Mouse (Mus musculus) limb, embryonic 12.5 days (tissue): Measurements from ENCODE around the gene Ms4a6b. TPM values are rescaled to one million over a fixed set of nuclear protein-coding genes. Genes with fewer than 3 reads are reported as not detected.
"Not testable (repeated sequence)": the region's sequence is repeated elsewhere in the genome, so short reads cannot be mapped to it uniquely, and the experiment has no call there.

Experiments used
- ATAC-seq: fragments of 200-750 bp; cut with Nextera tagmentation; 2 replicates; pipeline ENCODE4 v1.8.0; 2017; ENCODE audit warnings: low read depth, moderate TSS enrichment; ENCODE audit not compliant: insufficient number of reproducible peaks, insufficient read depth, low FRiP score, low TSS enrichment
- H3K27ac ChIP-seq: fragments of 300-500 bp; sonication (generic); 2 replicates; pipeline ENCODE4 v1.5.1; 2016; ENCODE audit warnings: mild to moderate bottlenecking, moderate library complexity
- H3K27me3 ChIP-seq: fragments of 300-500 bp; sonication (generic); 2 replicates; pipeline ENCODE4 v1.6.1; 2016; ENCODE audit warnings: mild to moderate bottlenecking, moderate library complexity
- H3K36me3 ChIP-seq: fragments of 300-500 bp; sonication (generic); 2 replicates; pipeline ENCODE4 v1.6.1; 2016; ENCODE audit warnings: mild to moderate bottlenecking, moderate library complexity
- H3K4me1 ChIP-seq: fragments of 300-500 bp; sonication (generic); replicated peaks from 2 replicates; pipeline ENCODE4 v1.6.1; 2016
- H3K4me2 ChIP-seq: fragments of 300-500 bp; sonication (generic); 2 replicates; pipeline ENCODE4 v1.6.1; 2016; ENCODE audit warnings: mild to moderate bottlenecking, moderate library complexity
- H3K4me3 ChIP-seq: fragments of 300-500 bp; sonication (generic); replicated peaks from 2 replicates; pipeline ENCODE4 v1.5.1; 2016; ENCODE audit warnings: mild to moderate bottlenecking
- H3K9ac ChIP-seq: fragments of 300-500 bp; sonication (generic); replicated peaks from 2 replicates; pipeline ENCODE4 v1.6.1; 2016; ENCODE audit warnings: mild to moderate bottlenecking, moderate library complexity
- H3K9me3 ChIP-seq: fragments of 300-500 bp; sonication (generic); 2 replicates; pipeline ENCODE4 v1.6.1; 2016; ENCODE audit warnings: mild to moderate bottlenecking, moderate library complexity
- WGBS: fragments of 180-500 bp; shearing (Covaris S2); methylation state at CpG from one replicate; pipeline ENCODE4 v1.1.7; 2016; 5-methylcytosine and 5-hydroxymethylcytosine counted together
- polyA plus RNA-seq: library from polyadenylated mRNA; unstranded; fragments of >200 nt; fragmentation: Nextera tagmentation; extraction: Ambion mirVana; gene quantifications from 2 replicates; pipeline ENCODE4 v1.2.1, GENCODE M21; 2016

The Ms4a6b gene
- polyA plus RNA-seq, 1 experiment from 2014 or later, result 2.9 TPM

DNA sequence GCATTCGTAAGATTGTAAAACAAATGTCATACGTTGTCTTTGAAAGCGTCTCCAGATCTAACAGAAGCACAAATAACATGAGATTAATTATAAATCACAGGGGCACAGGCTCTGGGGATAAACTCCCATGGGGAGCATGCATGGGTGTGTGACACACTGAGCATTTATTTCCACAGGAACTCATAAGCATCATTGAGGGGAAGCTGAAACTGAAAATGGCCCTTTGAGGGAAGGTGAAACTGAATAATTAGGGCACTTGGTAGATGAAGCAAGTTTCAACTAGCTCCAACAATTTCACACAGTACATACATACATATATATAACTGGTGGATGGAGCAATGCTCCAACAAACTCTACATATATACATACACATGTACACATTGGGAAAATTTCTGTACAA, 21.8 kb upstream of the Ms4a6b start:
- no peak for ATAC-seq
- H3K4me2 ChIP-seq, result no peak overlapping the region
- no peak overlapping the region for H3K9ac ChIP-seq
- no peaks in the 10 kb centered on the region for H3K36me3 ChIP-seq
- no peak overlapping the region for H3K27ac ChIP-seq
- 86% methylated on average over 3 of the region's 3 CpGs for WGBS
- H3K9me3 ChIP-seq, result no peaks in the 10 kb centered on the region
- no peaks in the 10 kb centered on the region for H3K27me3 ChIP-seq
- H3K4me1 ChIP-seq, result no peaks in the 10 kb centered on the region
- H3K4me3 ChIP-seq, result no peak overlapping the region

DNA sequence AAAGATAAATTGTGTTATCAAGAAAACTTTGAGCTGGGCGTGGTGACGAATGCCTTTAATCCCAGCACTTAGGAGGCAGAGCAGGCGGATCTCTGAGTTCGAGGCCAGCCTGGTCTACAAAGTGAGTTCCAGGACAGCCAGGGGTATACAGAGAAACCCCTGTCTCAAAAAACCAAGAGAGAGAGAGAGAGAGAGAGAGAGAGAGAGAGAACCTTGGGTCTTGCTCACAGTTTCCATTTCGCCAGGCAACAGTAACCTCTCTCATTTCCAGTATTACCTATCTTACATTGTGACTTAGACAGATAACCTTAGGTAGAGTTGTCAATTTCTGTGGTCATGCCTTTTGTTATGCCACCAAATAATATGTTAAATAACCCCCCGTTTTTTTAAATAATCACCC, 20.0 kb upstream of the Ms4a6b start:
- Histone ChIP-seq H3K36me3 (no peaks in the 10 kb centered on the region), H3K4me2 (no peak overlapping the region), H3K27me3 (no peaks in the 10 kb centered on the region), H3K9ac (no peak overlapping the region), H3K4me1 (no peaks in the 10 kb centered on the region), H3K27ac (no peak overlapping the region), H3K9me3 (no peaks in the 10 kb centered on the region), H3K4me3 (no peak overlapping the region)
- WGBS, result 82% methylated on average over 6 of the region's 6 CpGs
- ATAC-seq, result no peak

DNA sequence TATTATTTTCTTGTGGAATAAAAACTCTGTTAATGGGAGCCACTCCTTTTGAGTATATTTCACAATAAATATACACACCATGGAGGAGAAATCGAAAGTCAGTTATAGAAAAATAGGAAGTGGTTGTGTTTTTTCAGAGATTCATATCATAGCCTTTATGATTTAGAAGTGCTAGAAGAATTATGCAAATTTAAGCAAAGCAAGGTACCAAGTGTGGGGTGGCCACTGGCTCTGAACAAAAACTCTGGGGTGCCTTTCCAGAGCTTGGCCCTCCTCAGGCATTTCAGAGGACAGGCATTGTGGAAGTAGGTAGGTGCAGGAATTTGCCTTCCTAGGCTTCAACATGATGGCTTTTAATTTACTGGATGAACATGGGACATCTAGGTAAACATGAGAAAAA, 19.0 kb upstream of the Ms4a6b start:
- H3K4me1 ChIP-seq, H3K27ac ChIP-seq, H3K4me2 ChIP-seq, H3K27me3 ChIP-seq, H3K4me3 ChIP-seq, ATAC-seq, H3K9me3 ChIP-seq, H3K9ac ChIP-seq, H3K36me3 ChIP-seq: not testable (repeated sequence)
- WGBS, result 81% methylated on average over 1 of the region's 1 CpGs

DNA sequence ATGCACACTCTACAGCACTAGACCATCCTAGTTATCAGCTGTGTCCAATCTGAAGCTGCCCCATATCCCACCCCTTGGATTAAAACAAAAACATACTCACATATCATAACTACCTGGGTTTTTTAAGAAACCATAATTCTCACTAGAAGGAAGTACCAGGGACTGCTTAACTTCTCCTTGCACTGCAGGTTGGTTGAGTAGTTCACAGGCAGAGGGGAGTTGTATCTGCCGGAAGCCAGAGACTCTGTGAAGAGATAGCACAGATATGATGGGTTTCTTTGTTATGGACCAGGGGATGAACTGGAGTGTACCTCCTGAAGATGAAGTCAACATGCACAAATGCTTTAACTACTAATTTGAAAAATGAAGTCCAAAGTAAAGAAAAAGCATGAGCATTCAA, 15.5 kb upstream of the Ms4a6b start:
- no peak overlapping the region for H3K27ac ChIP-seq
- H3K9ac ChIP-seq, result no peak overlapping the region
- H3K4me2 ChIP-seq, result no peak overlapping the region
- H3K4me1 ChIP-seq, result no peaks in the 10 kb centered on the region
- no peak overlapping the region for H3K4me3 ChIP-seq
- no peaks in the 10 kb centered on the region for H3K27me3 ChIP-seq
- no peaks in the 10 kb centered on the region for H3K36me3 ChIP-seq
- 85% methylated on average over 1 of the region's 1 CpGs for WGBS
- no peaks in the 10 kb centered on the region for H3K9me3 ChIP-seq
- ATAC-seq, result no peak

DNA sequence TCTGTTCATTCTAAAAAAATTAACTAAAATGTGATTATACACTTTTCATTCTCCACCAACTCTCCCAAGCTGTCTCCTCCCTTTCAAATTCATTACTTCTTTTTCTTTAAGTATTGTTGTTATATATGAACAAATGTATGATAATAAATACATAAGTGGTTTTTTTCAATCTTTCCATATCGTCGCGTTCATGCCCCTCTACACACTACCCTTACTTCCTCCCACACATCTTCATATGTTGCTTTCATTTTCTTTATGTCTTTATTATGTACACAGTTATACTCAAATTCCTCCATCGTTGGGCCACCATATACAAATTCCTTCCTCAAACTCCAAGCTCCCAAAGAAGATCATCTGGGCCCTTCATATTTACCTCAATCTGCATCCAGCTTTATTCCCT, 15.0 kb upstream of the Ms4a6b start:
- Histone ChIP-seq H3K27me3 (no peaks in the 10 kb centered on the region), H3K9me3 (no peaks in the 10 kb centered on the region), H3K27ac (no peak overlapping the region), H3K4me3 (no peak overlapping the region), H3K36me3 (no peaks in the 10 kb centered on the region), H3K4me1 (no peaks in the 10 kb centered on the region), H3K4me2 (no peak overlapping the region), H3K9ac (no peak overlapping the region)
- 89% methylated on average over 4 of the region's 4 CpGs for WGBS
- no peak for ATAC-seq

- Histone ChIP-seq H3K4me3 (no peak overlapping the region), H3K27ac (no peak overlapping the region), H3K9ac (no peak overlapping the region), H3K9me3 (no peaks in the 10 kb centered on the region), H3K4me2 (no peak overlapping the region), H3K4me1 (no peaks in the 10 kb centered on the region), H3K36me3 (no peaks in the 10 kb centered on the region), H3K27me3 (no peaks in the 10 kb centered on the region)
- no peak for ATAC-seq
- WGBS, result 71% methylated on average over 1 of the region's 1 CpGs
These were observed 11.5 kb upstream of the Ms4a6b start for GRCm38 (mm10) chr19:11504857-11505256.

DNA sequence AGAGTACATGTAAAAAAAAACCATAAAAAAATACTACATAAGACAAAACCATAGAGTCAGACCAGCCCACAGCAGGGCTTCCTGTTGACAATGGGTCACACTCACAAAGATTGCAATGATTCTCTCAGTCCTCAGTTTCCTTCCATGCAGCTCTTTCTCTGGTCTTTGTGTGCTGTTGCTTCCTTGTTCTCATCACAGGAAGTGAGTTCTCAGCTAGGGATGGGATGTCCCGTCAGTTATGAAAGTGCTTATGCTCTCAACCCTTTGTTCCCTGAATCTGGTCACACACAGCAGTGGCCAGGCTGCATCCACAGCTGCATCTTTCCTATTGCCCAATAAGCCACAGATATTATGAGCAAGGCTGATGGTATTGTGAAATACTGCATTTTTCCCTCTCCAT, 2.9 kb upstream of the Ms4a6b start:
- no peak overlapping the region for H3K4me2 ChIP-seq
- no peak overlapping the region for H3K9ac ChIP-seq
- no peak for ATAC-seq
- H3K27me3 ChIP-seq, result no peaks in the 10 kb centered on the region
- no peak overlapping the region for H3K27ac ChIP-seq
- 69% methylated on average over 1 of the region's 1 CpGs for WGBS
- H3K36me3 ChIP-seq, result no peaks in the 10 kb centered on the region
- no peaks in the 10 kb centered on the region for H3K4me1 ChIP-seq
- no peak overlapping the region for H3K4me3 ChIP-seq
- H3K9me3 ChIP-seq, result no peaks in the 10 kb centered on the region

- Histone ChIP-seq H3K4me3 (no peak overlapping the region), H3K9me3 (no peaks in the 10 kb centered on the region), H3K4me1 (no peaks in the 10 kb centered on the region), H3K9ac (no peak overlapping the region), H3K4me2 (no peak overlapping the region), H3K27me3 (no peaks in the 10 kb centered on the region), H3K36me3 (no peaks in the 10 kb centered on the region), H3K27ac (no peak overlapping the region)
- 69% methylated on average over 4 of the region's 4 CpGs for WGBS
- no peak for ATAC-seq
These were observed 533 bp downstream of the Ms4a6b start for GRCm38 (mm10) chr19:11516845-11517244.

GRCm38 (mm10) chr19:11517373-11517772, 1.1 kb downstream of the Ms4a6b start:
- not testable (repeated sequence) for H3K4me3 ChIP-seq, H3K9ac ChIP-seq, H3K36me3 ChIP-seq, H3K27ac ChIP-seq, H3K4me2 ChIP-seq, ATAC-seq, H3K4me1 ChIP-seq, H3K27me3 ChIP-seq, H3K9me3 ChIP-seq
- WGBS, result 54% methylated on average over 1 of the region's 1 CpGs

DNA sequence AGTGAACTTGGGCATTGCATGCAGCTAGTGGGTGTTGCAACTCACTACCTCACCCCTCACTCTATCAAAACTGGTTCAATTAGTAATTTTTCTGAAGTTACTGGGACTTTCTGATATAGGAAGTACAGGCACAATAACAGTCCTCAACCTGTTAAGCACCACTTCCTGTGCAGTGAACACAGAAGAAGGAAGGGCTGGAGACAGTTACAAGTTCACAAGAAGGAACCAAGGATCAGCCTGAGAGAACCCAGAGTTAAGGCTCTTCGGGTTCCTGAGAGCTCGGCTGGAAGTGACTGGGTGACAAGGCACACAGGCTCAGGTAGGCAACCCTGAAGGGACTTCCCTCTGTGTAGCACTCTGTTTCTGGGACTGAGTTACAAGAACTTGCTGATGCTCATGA, 2.0 kb downstream of the Ms4a6b start:
- H3K27me3 ChIP-seq, ATAC-seq, H3K4me1 ChIP-seq, H3K36me3 ChIP-seq, H3K4me3 ChIP-seq, H3K4me2 ChIP-seq, H3K9ac ChIP-seq, H3K9me3 ChIP-seq, H3K27ac ChIP-seq: not testable (repeated sequence)
- 80% methylated on average over 2 of the region's 2 CpGs for WGBS

GRCm38 (mm10) chr19:11520146-11520545, 3.8 kb downstream of the Ms4a6b start:
- no peak for ATAC-seq
- Histone ChIP-seq H3K4me3 (no peak overlapping the region), H3K9ac (no peak overlapping the region), H3K27ac (no peak overlapping the region), H3K4me2 (no peak overlapping the region), H3K9me3 (no peaks in the 10 kb centered on the region), H3K27me3 (no peaks in the 10 kb centered on the region), H3K4me1 (no peaks in the 10 kb centered on the region), H3K36me3 (no peaks in the 10 kb centered on the region)
- WGBS, result 87% methylated on average over 3 of the region's 3 CpGs

- ATAC-seq, result no peak
- H3K9ac ChIP-seq, result no peak overlapping the region
- 75% methylated on average over 1 of the region's 1 CpGs for WGBS
These were observed 17.1 kb downstream of the Ms4a6b start for GRCm38 (mm10) chr19:11533421-11533820.

More at GRCm38 (mm10) chr19:11533421-11533820, 17.1 kb downstream of the Ms4a6b start:
- no peak overlapping the region for H3K4me2 ChIP-seq
- no peaks in the 10 kb centered on the region for H3K27me3 ChIP-seq
- H3K9me3 ChIP-seq, result no peaks in the 10 kb centered on the region
- H3K4me3 ChIP-seq, result no peak overlapping the region
- H3K27ac ChIP-seq, result no peak overlapping the region
- H3K4me1 ChIP-seq, result no peaks in the 10 kb centered on the region; the same call in 1 of the 2 replicates
- H3K36me3 ChIP-seq, result no peaks in the 10 kb centered on the region
